Mouse (Mus musculus): ENCODE results near the gene Chrd. TPM values are rescaled to one million over a fixed set of nuclear protein-coding genes. Genes with fewer than 3 reads are reported as not detected.

The Chrd gene
- polyA plus RNA-seq, 1 experiment = 3.6 TPM

GRCm38 (mm10) chr16:20715566-20715965 is 17.4 kb upstream of the Chrd start:
- 4% methylated on average over 12 of the region's 12 CpGs for WGBS
- TF ChIP-seq CTCF (IDR thresholded peaks at IDR 0.05; ENCODE audit: borderline replicate concordance, control insufficient read depth, extremely low read depth, insufficient read depth, low read length, poor library complexity) = no peak
- TF ChIP-seq POLR2A (IDR thresholded peaks at IDR 0.05; ENCODE audit: control insufficient read depth, extremely low read depth, insufficient read depth, low read length, poor library complexity) = no peak
- Histone ChIP-seq H3K27ac (ENCODE audit: control insufficient read depth, insufficient read depth, low read length) (no peak overlapping the region), H3K36me3 (ENCODE audit: control insufficient read depth, insufficient read depth, low read length) (no peaks in the 10 kb centered on the region), H3K4me1 (replicated peaks; ENCODE audit: control insufficient read depth, insufficient read depth, low read length) (peaks cover 17% of the 10 kb centered on the region), H3K4me3 (ENCODE audit: control insufficient read depth, insufficient read depth, low read length) (peak overlapping the region; percentile 67), H3K27me3 (ENCODE audit: control insufficient read depth, insufficient read depth, low read length) (no peaks in the 10 kb centered on the region)
- DNase-seq = no peak

- no peaks in the 10 kb centered on the region; the same call in 1 of the 2 replicates for H3K36me3 ChIP-seq (ENCODE audit: control insufficient read depth, insufficient read depth, low read length)
- H3K27ac ChIP-seq (ENCODE audit: control insufficient read depth, insufficient read depth, low read length) = peak overlapping the region; percentile 66; the same call in 1 of the 2 replicates
- DNase-seq = peak; percentile 79
- TF ChIP-seq POLR2A (IDR thresholded peaks at IDR 0.05; ENCODE audit: control insufficient read depth, extremely low read depth, insufficient read depth, low read length, poor library complexity) (peak; percentile 80; the same call in 1 of the 2 replicates), CTCF (IDR thresholded peaks at IDR 0.05; ENCODE audit: borderline replicate concordance, control insufficient read depth, extremely low read depth, insufficient read depth, low read length, poor library complexity) (peak; percentile 59; the same call in 1 of the 2 replicates)
- under 1% methylated on average over 67 of the region's 68 CpGs for WGBS
- H3K4me3 ChIP-seq (ENCODE audit: control insufficient read depth, insufficient read depth, low read length) = peak overlapping the region; percentile 67
- H3K4me1 ChIP-seq (replicated peaks; ENCODE audit: control insufficient read depth, insufficient read depth, low read length) = peaks cover 17% of the 10 kb centered on the region
- H3K27me3 ChIP-seq (ENCODE audit: control insufficient read depth, insufficient read depth, low read length) = no peaks in the 10 kb centered on the region
Observed at GRCm38 (mm10) chr16:20715976-20716840, 16.7 kb upstream of the Chrd start.

GRCm38 (mm10) chr16:20716841-20717180 is 16.1 kb upstream of the Chrd start:
- peaks cover 17% of the 10 kb centered on the region for H3K4me1 ChIP-seq (replicated peaks; ENCODE audit: control insufficient read depth, insufficient read depth, low read length)
- no peaks in the 10 kb centered on the region; the same call in 1 of the 2 replicates for H3K36me3 ChIP-seq (ENCODE audit: control insufficient read depth, insufficient read depth, low read length)
- TF ChIP-seq POLR2A (IDR thresholded peaks at IDR 0.05; ENCODE audit: control insufficient read depth, extremely low read depth, insufficient read depth, low read length, poor library complexity) (no peak), CTCF (IDR thresholded peaks at IDR 0.05; ENCODE audit: borderline replicate concordance, control insufficient read depth, extremely low read depth, insufficient read depth, low read length, poor library complexity) (no peak)
- H3K27me3 ChIP-seq (ENCODE audit: control insufficient read depth, insufficient read depth, low read length) = no peaks in the 10 kb centered on the region
- H3K4me3 ChIP-seq (ENCODE audit: control insufficient read depth, insufficient read depth, low read length) = peak overlapping the region; percentile 67
- no peak for DNase-seq
- WGBS = 4% methylated on average over 8 of the region's 8 CpGs
- peak overlapping the region; percentile 66 for H3K27ac ChIP-seq (ENCODE audit: control insufficient read depth, insufficient read depth, low read length)

GRCm38 (mm10) chr16:20717181-20717977 is 15.5 kb upstream of the Chrd start, which contains the start of the genes Polr2h and Clcn2:
Gene Polr2h (plus strand): TSS chr16:20717665.
Gene Clcn2 (minus strand): TSS chr16:20717746.
- peak within 1 kb of the TSS; percentile 66 for H3K27ac ChIP-seq (ENCODE audit: control insufficient read depth, insufficient read depth, low read length)
- peak; percentile 49; the same call in 1 of the 2 replicates for TF ChIP-seq CTCF (IDR thresholded peaks at IDR 0.05; ENCODE audit: borderline replicate concordance, control insufficient read depth, extremely low read depth, insufficient read depth, low read length, poor library complexity)
- TF ChIP-seq POLR2A (IDR thresholded peaks at IDR 0.05; ENCODE audit: control insufficient read depth, extremely low read depth, insufficient read depth, low read length, poor library complexity) = peak; percentile 92
- H3K4me1 ChIP-seq (replicated peaks; ENCODE audit: control insufficient read depth, insufficient read depth, low read length) = peaks cover 17% of the 10 kb centered on the region
- H3K36me3 ChIP-seq (ENCODE audit: control insufficient read depth, insufficient read depth, low read length) = no peaks in the 10 kb centered on the region; the same call in 1 of the 2 replicates
- peak; percentile 95 for DNase-seq
- WGBS = under 1% methylated on average over 62 of the region's 62 CpGs
- H3K4me3 ChIP-seq (ENCODE audit: control insufficient read depth, insufficient read depth, low read length) = peak within 1 kb of the TSS; percentile 67
- no peaks in the 10 kb centered on the region for H3K27me3 ChIP-seq (ENCODE audit: control insufficient read depth, insufficient read depth, low read length)

GRCm38 (mm10) chr16:20717978-20718670 is 14.8 kb upstream of the Chrd start:
- peak overlapping the region; percentile 57; the same call in 1 of the 2 replicates for H3K27ac ChIP-seq (ENCODE audit: control insufficient read depth, insufficient read depth, low read length)
- TF ChIP-seq POLR2A (IDR thresholded peaks at IDR 0.05; ENCODE audit: control insufficient read depth, extremely low read depth, insufficient read depth, low read length, poor library complexity) (no peak), CTCF (IDR thresholded peaks at IDR 0.05; ENCODE audit: borderline replicate concordance, control insufficient read depth, extremely low read depth, insufficient read depth, low read length, poor library complexity) (no peak)
- no peak for DNase-seq
- no peaks in the 10 kb centered on the region for H3K27me3 ChIP-seq (ENCODE audit: control insufficient read depth, insufficient read depth, low read length)
- no peaks in the 10 kb centered on the region; the same call in 1 of the 2 replicates for H3K36me3 ChIP-seq (ENCODE audit: control insufficient read depth, insufficient read depth, low read length)
- peaks cover 17% of the 10 kb centered on the region for H3K4me1 ChIP-seq (replicated peaks; ENCODE audit: control insufficient read depth, insufficient read depth, low read length)
- peak overlapping the region; percentile 67 for H3K4me3 ChIP-seq (ENCODE audit: control insufficient read depth, insufficient read depth, low read length)
- 2% methylated on average over 18 of the region's 18 CpGs for WGBS
